Mouse (Mus musculus) heart, embryonic 11.5 days (tissue): ENCODE data around the gene Ifngr1. TPM values are rescaled to one million over a fixed set of nuclear protein-coding genes. Genes with fewer than 3 reads are reported as not detected.

ENCODE experiments used
- ATAC-seq: fragments of 200-750 bp; cut with Nextera tagmentation; replicated peaks from 2 replicates; pipeline ENCODE4 v1.8.0; 2017; ENCODE audit warnings: moderate library complexity; ENCODE audit not compliant: insufficient number of reproducible peaks, low FRiP score, low TSS enrichment
- H3K27ac ChIP-seq: fragments of 300-500 bp; sonication (generic); 2 replicates; pipeline ENCODE4 v1.5.1; 2014; ENCODE audit warnings: mild to moderate bottlenecking, low read depth, low read length
- H3K27me3 ChIP-seq: fragments of 300-500 bp; sonication (generic); 2 replicates; pipeline ENCODE4 v1.6.1; 2014; ENCODE audit warnings: mild to moderate bottlenecking, low read length, mixed read lengths; ENCODE audit not compliant: control insufficient read depth, insufficient read depth
- H3K36me3 ChIP-seq: fragments of 300-500 bp; sonication (generic); 2 replicates; pipeline ENCODE4 v1.6.1; 2014; ENCODE audit warnings: mild to moderate bottlenecking, low read length, moderate library complexity, mixed read lengths; ENCODE audit not compliant: control insufficient read depth, insufficient read depth
- H3K4me1 ChIP-seq: fragments of 300-500 bp; sonication (generic); 2 replicates; pipeline ENCODE4 v1.6.1; 2014; ENCODE audit warnings: low read length; ENCODE audit not compliant: control insufficient read depth, insufficient read depth
- H3K4me2 ChIP-seq: fragments of 300-500 bp; sonication (generic); 2 replicates; pipeline ENCODE4 v1.6.1; 2014; ENCODE audit warnings: mild to moderate bottlenecking, moderate library complexity
- H3K4me3 ChIP-seq: fragments of 300-500 bp; sonication (generic); 2 replicates; pipeline ENCODE4 v1.5.1; 2014; ENCODE audit warnings: low read depth, low read length
- H3K9ac ChIP-seq: fragments of 300-500 bp; sonication (generic); 2 replicates; pipeline ENCODE4 v1.6.1; 2014; ENCODE audit warnings: mild to moderate bottlenecking, low read depth, low read length, moderate library complexity
- H3K9me3 ChIP-seq: fragments of 300-500 bp; sonication (generic); replicated peaks from 2 replicates; pipeline ENCODE4 v1.6.1; 2016; ENCODE audit warnings: low read length; ENCODE audit not compliant: control insufficient read depth
- WGBS: fragments of 180-500 bp; shearing (Covaris S2); extraction: QIAGEN DNeasy Blood & Tissue Kit; methylation state at CpG from one replicate; pipeline ENCODE4 v1.1.7; 2014; ENCODE audit not compliant: insufficient replicate concordance; 5-methylcytosine and 5-hydroxymethylcytosine counted together
- polyA plus RNA-seq: library from polyadenylated mRNA; unstranded; fragments of >200 nt; fragmentation: Nextera tagmentation; extraction: Ambion mirVana; gene quantifications from 2 replicates; pipeline ENCODE4 v1.2.1, GENCODE M21; 2014

The Ifngr1 gene
- polyA plus RNA-seq, 1 experiment from 2014 or later, result 35.0 TPM

DNA sequence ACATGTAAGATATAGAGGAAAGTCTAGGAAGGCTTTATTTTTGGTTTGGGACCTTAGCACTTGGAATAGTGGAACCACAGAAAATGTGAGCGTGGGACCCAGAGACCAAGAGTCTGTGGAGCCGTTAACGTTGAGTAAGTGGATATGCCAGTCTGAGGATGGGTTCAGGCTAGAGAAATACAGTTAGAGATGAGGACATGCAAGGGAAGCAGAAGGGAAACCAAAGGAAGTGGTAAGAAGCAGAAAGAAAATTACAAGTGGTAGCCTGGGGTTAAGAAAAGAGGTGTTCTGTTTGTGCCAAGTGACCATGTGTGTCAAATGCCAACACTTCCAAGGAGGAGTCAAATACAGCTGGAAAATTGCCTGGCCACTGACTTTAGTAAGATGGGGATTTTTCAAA is 29.2 kb upstream of the Ifngr1 start:
- no peaks in the 10 kb centered on the region for H3K9me3 ChIP-seq
- H3K9ac ChIP-seq, result no peak overlapping the region
- H3K4me1 ChIP-seq, result no peaks in the 10 kb centered on the region
- H3K27ac ChIP-seq, result no peak overlapping the region
- no peak overlapping the region for H3K4me3 ChIP-seq
- H3K36me3 ChIP-seq, result no peaks in the 10 kb centered on the region
- ATAC-seq, result no peak
- no peaks in the 10 kb centered on the region for H3K27me3 ChIP-seq
- WGBS, result 88% methylated on average over 3 of the region's 3 CpGs
- no peak overlapping the region for H3K4me2 ChIP-seq

DNA sequence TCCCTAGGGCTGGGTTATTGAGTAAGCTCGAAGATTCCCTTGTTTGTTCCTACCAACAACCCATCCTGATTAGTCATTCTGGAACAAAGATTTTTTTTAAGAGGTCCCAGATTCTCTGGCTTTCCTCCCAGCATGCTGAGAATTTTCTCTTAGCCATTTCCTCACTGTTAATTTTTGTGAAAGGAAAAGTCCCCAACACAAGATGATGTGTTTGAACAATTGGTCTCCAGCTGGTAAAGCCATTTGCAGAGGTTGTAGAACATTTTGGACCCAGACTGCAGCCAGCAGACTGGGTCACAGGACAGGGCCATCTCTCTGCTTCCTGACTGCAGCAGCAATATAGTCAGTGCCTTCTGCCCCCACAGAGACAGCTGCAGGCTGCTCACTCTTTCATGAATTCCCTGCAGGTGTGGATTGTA is 28.3 kb upstream of the Ifngr1 start:
- Histone ChIP-seq H3K36me3 (no peaks in the 10 kb centered on the region), H3K4me1 (no peaks in the 10 kb centered on the region), H3K27ac (no peak overlapping the region), H3K9ac (no peak overlapping the region), H3K27me3 (no peaks in the 10 kb centered on the region), H3K4me3 (no peak overlapping the region), H3K9me3 (no peaks in the 10 kb centered on the region), H3K4me2 (no peak overlapping the region)
- 72% methylated on average over 1 of the region's 1 CpGs for WGBS
- no peak for ATAC-seq

DNA sequence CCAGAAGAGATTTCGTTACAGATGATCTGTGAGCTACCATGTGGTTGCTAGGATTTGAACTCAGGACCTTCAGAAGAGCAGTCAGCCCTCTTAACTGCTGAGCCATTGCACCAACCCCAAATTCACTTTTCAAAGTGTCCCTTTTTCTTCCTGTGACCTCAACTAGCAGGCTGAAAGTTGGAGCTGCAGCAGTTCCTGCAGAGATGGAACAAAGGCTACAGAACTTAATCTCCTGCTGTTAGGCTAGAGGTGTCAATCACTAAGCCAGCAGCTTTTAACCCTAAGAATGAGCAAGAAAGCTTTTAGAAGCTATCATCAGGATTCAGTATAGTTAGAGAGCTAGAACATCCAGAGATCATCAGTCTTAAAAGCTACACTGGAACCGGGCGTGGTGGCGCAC is 24.3 kb upstream of the Ifngr1 start:
- no peak overlapping the region for H3K27ac ChIP-seq
- H3K4me1 ChIP-seq, result no peaks in the 10 kb centered on the region
- ATAC-seq, result no peak
- H3K9me3 ChIP-seq, result no peaks in the 10 kb centered on the region
- H3K4me3 ChIP-seq, result no peak overlapping the region
- H3K4me2 ChIP-seq, result no peak overlapping the region
- no peak overlapping the region for H3K9ac ChIP-seq
- H3K27me3 ChIP-seq, result no peaks in the 10 kb centered on the region
- 93% methylated on average over 4 of the region's 4 CpGs for WGBS
- H3K36me3 ChIP-seq, result no peaks in the 10 kb centered on the region

DNA sequence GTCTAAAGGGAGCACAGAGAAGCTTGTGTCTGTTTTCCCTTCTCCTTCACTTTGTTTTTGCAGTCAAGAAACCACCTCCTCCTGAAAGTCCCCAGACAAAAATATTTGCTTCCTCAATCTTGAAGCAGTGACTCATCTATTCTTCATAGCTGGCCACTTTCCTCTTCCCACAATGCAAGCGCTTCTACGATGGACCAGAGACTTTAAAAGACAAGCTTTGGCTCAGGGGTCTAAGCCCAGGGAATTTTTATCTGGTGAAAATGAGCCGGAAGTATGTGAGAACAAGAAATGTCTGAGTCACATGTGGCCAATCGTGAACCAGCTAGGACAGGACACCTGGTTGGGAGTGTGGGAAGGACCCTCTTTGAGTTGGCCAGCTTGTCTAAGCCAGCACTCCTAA is 21.5 kb upstream of the Ifngr1 start:
- ATAC-seq, result no peak
- Histone ChIP-seq H3K9me3 (no peaks in the 10 kb centered on the region), H3K36me3 (no peaks in the 10 kb centered on the region), H3K27ac (no peak overlapping the region), H3K9ac (no peak overlapping the region), H3K4me3 (no peak overlapping the region), H3K4me1 (no peaks in the 10 kb centered on the region), H3K4me2 (no peak overlapping the region), H3K27me3 (no peaks in the 10 kb centered on the region)
- 59% methylated on average over 4 of the region's 4 CpGs for WGBS

DNA sequence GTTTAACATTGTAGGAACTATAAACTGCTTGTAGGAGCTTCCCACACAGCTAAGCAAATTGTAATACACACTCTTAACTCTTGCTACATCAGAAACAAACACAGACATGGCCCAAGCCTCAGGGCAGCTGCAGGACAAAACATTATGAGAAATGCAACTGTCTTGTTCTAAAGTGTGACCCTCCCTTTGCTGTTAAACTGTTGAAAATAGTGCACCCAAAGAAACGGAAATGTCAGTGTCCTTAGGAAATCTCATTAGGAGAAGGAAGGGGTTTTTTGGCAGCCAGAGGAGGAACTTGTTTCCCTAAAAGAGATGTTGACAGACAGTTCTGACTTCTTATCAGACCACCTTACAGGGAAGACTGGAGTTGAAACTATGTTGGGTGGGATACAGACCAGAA is 21.0 kb upstream of the Ifngr1 start:
- WGBS, result 33% methylated on average over 1 of the region's 1 CpGs
- ATAC-seq, result no peak
- Histone ChIP-seq H3K4me2 (no peak overlapping the region), H3K36me3 (no peaks in the 10 kb centered on the region), H3K4me3 (no peak overlapping the region), H3K4me1 (no peaks in the 10 kb centered on the region), H3K27me3 (no peaks in the 10 kb centered on the region), H3K27ac (no peak overlapping the region), H3K9me3 (no peaks in the 10 kb centered on the region), H3K9ac (no peak overlapping the region)

DNA sequence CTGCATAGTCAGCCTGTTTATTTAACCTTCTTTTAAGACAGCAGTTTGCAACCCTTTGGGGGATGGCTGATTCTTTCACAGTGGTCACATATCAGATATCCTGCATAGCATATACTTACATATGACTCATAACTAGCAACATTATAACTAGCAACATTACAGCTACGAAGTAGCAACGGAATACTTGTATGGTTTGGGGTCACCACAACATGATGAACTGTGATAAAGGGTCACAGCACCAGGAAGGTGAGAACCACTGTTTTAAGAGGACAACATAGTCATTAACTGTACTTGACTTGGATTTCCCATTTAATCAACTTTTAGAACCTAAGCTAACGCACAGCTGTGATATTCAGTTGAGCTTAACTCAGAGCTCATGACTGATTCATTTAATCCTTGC is 14.2 kb upstream of the Ifngr1 start:
- no peaks in the 10 kb centered on the region for H3K36me3 ChIP-seq
- no peak overlapping the region for H3K9ac ChIP-seq
- 86% methylated on average over 3 of the region's 3 CpGs for WGBS
- H3K27ac ChIP-seq, result no peak overlapping the region
- no peak overlapping the region for H3K4me3 ChIP-seq
- 0 out of 2 replicates have a peak, but pooled peaks cover 3% of the 10 kb centered on the region for H3K4me1 ChIP-seq
- no peak for ATAC-seq
- no peaks in the 10 kb centered on the region for H3K27me3 ChIP-seq
- no peaks in the 10 kb centered on the region for H3K9me3 ChIP-seq
- no peak overlapping the region for H3K4me2 ChIP-seq

DNA sequence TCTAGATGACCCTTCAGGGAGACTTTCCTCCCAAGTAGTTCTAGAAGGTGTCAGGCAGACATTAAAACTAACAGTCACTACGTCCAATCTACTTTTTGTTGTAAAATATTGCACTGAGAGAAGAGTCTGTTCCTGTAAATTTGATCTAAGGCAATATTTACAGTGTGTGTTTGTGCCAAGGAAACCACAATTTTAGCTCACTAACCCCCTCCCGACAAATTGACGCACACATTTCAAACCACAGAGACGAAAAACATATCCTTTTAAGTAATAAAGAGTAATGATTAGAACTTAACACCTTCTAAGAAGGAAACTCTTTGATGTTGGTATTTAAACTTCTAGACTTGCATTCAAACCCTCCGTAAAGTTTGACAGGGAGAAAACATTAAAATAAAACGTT is 13.7 kb upstream of the Ifngr1 start:
- no peaks in the 10 kb centered on the region for H3K9me3 ChIP-seq
- no peak overlapping the region for H3K4me3 ChIP-seq
- no peak overlapping the region for H3K27ac ChIP-seq
- H3K36me3 ChIP-seq, result no peaks in the 10 kb centered on the region
- no peak overlapping the region for H3K9ac ChIP-seq
- H3K27me3 ChIP-seq, result no peaks in the 10 kb centered on the region
- 0 out of 2 replicates have a peak, but pooled peaks cover 3% of the 10 kb centered on the region for H3K4me1 ChIP-seq
- no peak for ATAC-seq
- H3K4me2 ChIP-seq, result no peak overlapping the region
- 79% methylated on average over 6 of the region's 6 CpGs for WGBS

DNA sequence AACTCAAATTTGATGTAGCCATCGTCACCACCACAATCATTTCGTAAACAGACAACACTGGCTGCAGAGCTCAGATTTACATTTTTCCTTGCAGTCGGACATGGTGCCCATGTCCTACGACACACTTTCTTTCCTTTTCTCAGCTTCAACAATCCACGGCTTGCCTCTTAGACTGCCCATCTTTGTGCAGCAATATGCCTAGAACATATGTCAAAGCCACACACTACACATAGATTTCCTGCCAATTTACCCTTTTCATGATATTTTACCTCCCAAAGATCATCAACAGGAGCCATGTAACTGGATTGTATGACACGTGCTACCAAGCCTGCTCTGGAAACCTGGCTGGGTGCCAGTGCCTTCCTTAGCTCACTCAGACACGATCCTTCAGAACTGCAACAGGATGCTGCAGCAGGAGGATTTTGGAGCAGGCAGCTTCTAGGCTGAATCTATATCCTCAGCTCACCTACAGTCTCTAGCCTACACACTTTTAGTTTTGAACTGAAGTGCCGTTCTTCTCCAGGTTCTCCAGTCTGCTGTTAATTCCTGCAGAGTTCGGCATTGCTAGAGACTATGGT is 13.3 kb upstream of the Ifngr1 start:
- Histone ChIP-seq H3K9ac (no peak overlapping the region), H3K27me3 (no peaks in the 10 kb centered on the region), H3K4me3 (no peak overlapping the region), H3K27ac (no peak overlapping the region), H3K9me3 (no peaks in the 10 kb centered on the region), H3K4me1 (0 out of 2 replicates have a peak, but pooled peaks cover 3% of the 10 kb centered on the region), H3K4me2 (no peak overlapping the region), H3K36me3 (no peaks in the 10 kb centered on the region)
- WGBS, result 62% methylated on average over 9 of the region's 9 CpGs
- no peak for ATAC-seq

DNA sequence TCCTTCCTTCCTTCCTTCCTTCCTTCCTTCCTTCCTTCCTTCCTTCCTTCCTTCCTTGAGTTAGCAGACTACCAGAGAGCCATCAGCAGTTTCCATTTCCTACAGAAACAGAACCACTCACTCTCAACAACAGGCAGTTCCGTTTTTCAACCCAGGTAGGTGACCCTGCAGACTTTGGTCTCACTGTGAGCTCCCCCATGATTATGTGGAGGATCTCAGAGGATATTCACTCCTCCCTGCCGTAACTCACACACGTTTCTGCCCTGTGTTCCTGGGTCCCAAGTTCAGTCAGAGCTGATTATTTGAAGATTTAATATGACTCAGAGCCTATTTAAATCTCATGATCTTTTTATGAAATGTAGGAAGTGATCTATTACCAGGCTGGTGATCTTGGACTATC is 11.1 kb upstream of the Ifngr1 start:
- Histone ChIP-seq H3K27me3 (no peaks in the 10 kb centered on the region), H3K27ac (no peak overlapping the region), H3K4me1 (0 out of 2 replicates have a peak, but pooled peaks cover 3% of the 10 kb centered on the region), H3K36me3 (no peaks in the 10 kb centered on the region), H3K9me3 (no peaks in the 10 kb centered on the region), H3K4me2 (no peak overlapping the region), H3K9ac (no peak overlapping the region), H3K4me3 (no peak overlapping the region)
- ATAC-seq, result no peak
- WGBS, result 72% methylated on average over 3 of the region's 3 CpGs
